Mouse (Mus musculus): Measurements from ENCODE around the gene Slc35c1. TPM values are rescaled to one million over a fixed set of nuclear protein-coding genes. Genes with fewer than 3 reads are reported as not detected.

Gene Slc35c1
- polyA plus RNA-seq, 1 experiment from 2014 or later, result 8.7 TPM

DNA sequence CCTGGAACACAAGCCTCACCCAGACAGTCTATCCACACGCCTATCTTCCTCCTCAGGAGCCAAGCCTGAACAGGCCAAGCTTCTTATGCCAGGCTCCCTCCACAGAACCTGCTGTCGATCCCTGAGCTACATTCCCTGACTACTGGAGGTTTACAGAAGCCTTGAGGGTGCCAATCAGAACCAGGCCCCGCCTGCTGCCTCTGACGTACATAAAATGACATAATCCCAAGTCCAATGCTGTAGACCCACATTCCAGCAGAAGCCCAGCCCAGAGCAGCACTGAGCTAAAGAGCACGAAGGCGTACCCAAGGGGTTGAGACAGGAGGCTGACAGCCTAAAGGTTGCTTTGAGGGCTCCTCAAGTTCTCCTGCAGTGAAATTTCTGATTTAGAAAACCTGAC is 32.5 kb downstream of the Slc35c1 start:
- ATAC-seq (ENCODE audit: low FRiP score) (no peak), DNase-seq (ENCODE audit: low spot score) (no peak)
- Histone ChIP-seq H3K4me1 (replicated peaks; ENCODE audit: control insufficient read depth, insufficient read depth, low read length) (peaks cover 25% of the 10 kb centered on the region), H3K4me2 (replicated peaks; ENCODE audit: low read depth, low read length) (no peak overlapping the region), H3K36me3 (ENCODE audit: control insufficient read depth, insufficient read depth, low read length) (no peaks in the 10 kb centered on the region), H3K9ac (ENCODE audit: low read depth, low read length) (no peak overlapping the region), H3K4me3 (ENCODE audit: low read depth, low read length) (no peak overlapping the region), H3K9me3 (ENCODE audit: control insufficient read depth, low read length) (no peaks in the 10 kb centered on the region), H3K27me3 (ENCODE audit: control insufficient read depth, insufficient read depth, low read length) (no peaks in the 10 kb centered on the region), H3K27ac (ENCODE audit: low read depth, low read length) (no peak overlapping the region)
- 74% methylated on average over 6 of the region's 6 CpGs for WGBS

- Histone ChIP-seq H3K9ac (ENCODE audit: low read depth, low read length) (0 out of 2 replicates have a peak overlapping the region, but pooled peaks have one; percentile 7), H3K36me3 (ENCODE audit: control insufficient read depth, insufficient read depth, low read length) (no peaks in the 10 kb centered on the region), H3K4me2 (replicated peaks; ENCODE audit: low read depth, low read length) (no peak overlapping the region), H3K4me1 (replicated peaks; ENCODE audit: control insufficient read depth, insufficient read depth, low read length) (peaks cover 18% of the 10 kb centered on the region), H3K27ac (ENCODE audit: low read depth, low read length) (no peak overlapping the region), H3K4me3 (ENCODE audit: low read depth, low read length) (no peak overlapping the region), H3K9me3 (ENCODE audit: control insufficient read depth, low read length) (no peaks in the 10 kb centered on the region), H3K27me3 (ENCODE audit: control insufficient read depth, insufficient read depth, low read length) (no peaks in the 10 kb centered on the region)
- DNase-seq (ENCODE audit: low spot score) (no peak), ATAC-seq (ENCODE audit: low FRiP score) (no peak)
- 95% methylated on average over 3 of the region's 3 CpGs for WGBS
Observed at GRCm38 (mm10) chr2:92426426-92426825, 33.9 kb downstream of the Slc35c1 start.

DNA sequence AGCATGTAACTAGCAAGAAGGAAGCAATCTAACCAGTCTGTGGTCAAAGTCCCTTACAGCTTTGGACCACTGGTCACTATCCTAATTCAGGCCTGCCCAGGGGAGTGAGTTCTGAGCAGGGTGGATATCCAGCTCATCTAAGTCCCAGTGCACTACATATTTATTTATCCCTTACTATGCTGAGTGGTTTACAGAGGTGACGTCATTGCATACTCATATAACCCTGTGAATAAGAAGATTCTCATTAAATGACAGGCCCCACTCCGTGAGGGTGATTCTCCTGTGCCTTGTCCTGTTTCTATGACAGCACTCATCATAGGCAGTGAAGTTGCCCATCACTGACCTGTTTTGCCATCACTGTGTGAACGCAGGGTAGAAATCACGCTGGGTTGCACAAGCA is 35.0 kb downstream of the Slc35c1 start:
- ATAC-seq (ENCODE audit: low FRiP score) (peak; percentile 15; the same call in 1 of the 2 replicates), DNase-seq (ENCODE audit: low spot score) (no peak)
- Histone ChIP-seq H3K4me3 (ENCODE audit: low read depth, low read length) (no peak overlapping the region), H3K9ac (ENCODE audit: low read depth, low read length) (no peak overlapping the region), H3K4me2 (replicated peaks; ENCODE audit: low read depth, low read length) (no peak overlapping the region), H3K36me3 (ENCODE audit: control insufficient read depth, insufficient read depth, low read length) (no peaks in the 10 kb centered on the region), H3K27ac (ENCODE audit: low read depth, low read length) (peak overlapping the region; percentile 76; the same call in 1 of the 2 replicates), H3K4me1 (replicated peaks; ENCODE audit: control insufficient read depth, insufficient read depth, low read length) (peaks cover 16% of the 10 kb centered on the region), H3K9me3 (ENCODE audit: control insufficient read depth, low read length) (no peaks in the 10 kb centered on the region), H3K27me3 (ENCODE audit: control insufficient read depth, insufficient read depth, low read length) (no peaks in the 10 kb centered on the region)
- WGBS, result 76% methylated on average over 4 of the region's 4 CpGs

- 47% methylated on average over 9 of the region's 9 CpGs for WGBS
- Histone ChIP-seq H3K9me3 (ENCODE audit: control insufficient read depth, low read length) (no peaks in the 10 kb centered on the region), H3K36me3 (ENCODE audit: control insufficient read depth, insufficient read depth, low read length) (no peaks in the 10 kb centered on the region), H3K27ac (ENCODE audit: low read depth, low read length) (peak overlapping the region; percentile 76), H3K4me2 (replicated peaks; ENCODE audit: low read depth, low read length) (no peak overlapping the region; the same call in 1 of the 2 replicates), H3K4me1 (replicated peaks; ENCODE audit: control insufficient read depth, insufficient read depth, low read length) (peaks cover 16% of the 10 kb centered on the region), H3K9ac (ENCODE audit: low read depth, low read length) (0 out of 2 replicates have a peak overlapping the region, but pooled peaks have one; percentile 7), H3K27me3 (ENCODE audit: control insufficient read depth, insufficient read depth, low read length) (no peaks in the 10 kb centered on the region), H3K4me3 (ENCODE audit: low read depth, low read length) (no peak overlapping the region)
- DNase-seq (ENCODE audit: low spot score) (peak; percentile 47), ATAC-seq (ENCODE audit: low FRiP score) (peak; percentile 76)
Observed at GRCm38 (mm10) chr2:92424462-92425308, 35.7 kb downstream of the Slc35c1 start.

- Histone ChIP-seq H3K9me3 (ENCODE audit: control insufficient read depth, low read length) (no peaks in the 10 kb centered on the region), H3K27me3 (ENCODE audit: control insufficient read depth, insufficient read depth, low read length) (no peaks in the 10 kb centered on the region), H3K4me2 (replicated peaks; ENCODE audit: low read depth, low read length) (no peak overlapping the region), H3K36me3 (ENCODE audit: control insufficient read depth, insufficient read depth, low read length) (no peaks in the 10 kb centered on the region), H3K4me1 (replicated peaks; ENCODE audit: control insufficient read depth, insufficient read depth, low read length) (peaks cover 16% of the 10 kb centered on the region), H3K27ac (ENCODE audit: low read depth, low read length) (peak overlapping the region; percentile 76), H3K4me3 (ENCODE audit: low read depth, low read length) (no peak overlapping the region), H3K9ac (ENCODE audit: low read depth, low read length) (no peak overlapping the region)
- 72% methylated on average over 9 of the region's 9 CpGs for WGBS
- ATAC-seq (ENCODE audit: low FRiP score), result 0 out of 2 replicates have a peak, but pooled peaks have one; percentile 23
- no peak for DNase-seq (ENCODE audit: low spot score)
Observed at GRCm38 (mm10) chr2:92423702-92424461, 36.5 kb downstream of the Slc35c1 start.

DNA sequence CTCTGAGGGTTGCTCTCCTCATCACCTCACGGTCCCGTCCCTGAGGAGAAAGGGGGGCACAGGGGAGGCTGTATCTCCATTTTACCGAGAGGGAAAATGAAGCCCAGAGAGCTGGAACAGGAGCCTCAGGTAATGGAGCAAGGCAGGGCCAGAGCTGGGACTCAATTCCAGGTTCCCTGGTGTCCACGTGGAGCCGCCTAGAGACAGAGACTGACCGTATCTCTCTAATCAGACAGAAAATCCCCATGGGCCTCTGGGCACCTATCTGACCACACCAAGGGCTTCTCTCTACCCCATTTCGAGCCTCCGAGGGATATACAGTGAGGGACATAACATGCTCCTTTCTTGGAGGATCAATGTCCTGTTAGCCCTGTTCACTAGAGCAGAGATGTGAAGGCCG is 37.2 kb downstream of the Slc35c1 start:
- peaks cover 16% of the 10 kb centered on the region for H3K4me1 ChIP-seq (replicated peaks; ENCODE audit: control insufficient read depth, insufficient read depth, low read length)
- H3K27ac ChIP-seq (ENCODE audit: low read depth, low read length), result 0 out of 2 replicates have a peak overlapping the region, but pooled peaks have one; percentile 76
- WGBS, result 92% methylated on average over 9 of the region's 9 CpGs
- no peak overlapping the region for H3K4me3 ChIP-seq (ENCODE audit: low read depth, low read length)
- ATAC-seq (ENCODE audit: low FRiP score), result no peak
- no peaks in the 10 kb centered on the region for H3K9me3 ChIP-seq (ENCODE audit: control insufficient read depth, low read length)
- no peaks in the 10 kb centered on the region for H3K27me3 ChIP-seq (ENCODE audit: control insufficient read depth, insufficient read depth, low read length)
- H3K4me2 ChIP-seq (replicated peaks; ENCODE audit: low read depth, low read length), result no peak overlapping the region
- DNase-seq (ENCODE audit: low spot score), result no peak
- H3K36me3 ChIP-seq (ENCODE audit: control insufficient read depth, insufficient read depth, low read length), result no peaks in the 10 kb centered on the region
- no peak overlapping the region for H3K9ac ChIP-seq (ENCODE audit: low read depth, low read length)

- Histone ChIP-seq H3K4me3 (ENCODE audit: low read depth, low read length) (no peak overlapping the region), H3K27ac (ENCODE audit: low read depth, low read length) (no peak overlapping the region), H3K4me1 (replicated peaks; ENCODE audit: control insufficient read depth, insufficient read depth, low read length) (peaks cover 16% of the 10 kb centered on the region), H3K9ac (ENCODE audit: low read depth, low read length) (no peak overlapping the region), H3K27me3 (ENCODE audit: control insufficient read depth, insufficient read depth, low read length) (no peaks in the 10 kb centered on the region), H3K4me2 (replicated peaks; ENCODE audit: low read depth, low read length) (no peak overlapping the region), H3K36me3 (ENCODE audit: control insufficient read depth, insufficient read depth, low read length) (no peaks in the 10 kb centered on the region), H3K9me3 (ENCODE audit: control insufficient read depth, low read length) (no peaks in the 10 kb centered on the region)
- 78% methylated on average over 10 of the region's 10 CpGs for WGBS
- ATAC-seq (ENCODE audit: low FRiP score) (no peak), DNase-seq (ENCODE audit: low spot score) (no peak)
Observed at GRCm38 (mm10) chr2:92422388-92423135, 37.8 kb downstream of the Slc35c1 start.

GRCm38 (mm10) chr2:92421723-92422387 is 38.5 kb downstream of the Slc35c1 start:
- Histone ChIP-seq H3K4me3 (ENCODE audit: low read depth, low read length) (no peak overlapping the region), H3K9ac (ENCODE audit: low read depth, low read length) (no peak overlapping the region), H3K4me2 (replicated peaks; ENCODE audit: low read depth, low read length) (no peak overlapping the region), H3K36me3 (ENCODE audit: control insufficient read depth, insufficient read depth, low read length) (no peaks in the 10 kb centered on the region), H3K27me3 (ENCODE audit: control insufficient read depth, insufficient read depth, low read length) (no peaks in the 10 kb centered on the region), H3K9me3 (ENCODE audit: control insufficient read depth, low read length) (no peaks in the 10 kb centered on the region), H3K27ac (ENCODE audit: low read depth, low read length) (no peak overlapping the region), H3K4me1 (replicated peaks; ENCODE audit: control insufficient read depth, insufficient read depth, low read length) (peaks cover 16% of the 10 kb centered on the region)
- ATAC-seq (ENCODE audit: low FRiP score) (no peak), DNase-seq (ENCODE audit: low spot score) (no peak)
- 93% methylated on average over 7 of the region's 7 CpGs for WGBS
